Mouse (Mus musculus): ENCODE data around the gene Cyp2f2.

GRCm38 (mm10) chr7:27124969-27125368, 5.3 kb downstream of the Cyp2f2 start:
- TF ChIP-seq POLR2A (IDR thresholded peaks at IDR 0.05; ENCODE audit: control insufficient read depth, extremely low read depth, insufficient read depth, low read length, poor library complexity) (no peak), CTCF (IDR thresholded peaks at IDR 0.05; ENCODE audit: borderline replicate concordance, control insufficient read depth, extremely low read depth, insufficient read depth, low read length, poor library complexity) (no peak)
